Mouse (Mus musculus): ENCODE results near the gene Mrps14.
A peak's percentile ranks its signal among the peaks of the same experiment; 100 is the strongest.

Mrps14 gene

GRCm38 (mm10) chr1:160227850-160228249 is 32.8 kb downstream of the Mrps14 start:
- DNase-seq (ENCODE audit: low spot score), result no peak

GRCm38 (mm10) chr1:160231013-160231412 is 36.0 kb downstream of the Mrps14 start:
- peak; percentile 32 for DNase-seq (ENCODE audit: low spot score)

- no peak for DNase-seq (ENCODE audit: low spot score)
Observed at GRCm38 (mm10) chr1:160232113-160232512, 37.1 kb downstream of the Mrps14 start.

- peak; percentile 41 for DNase-seq (ENCODE audit: low spot score)
Observed at GRCm38 (mm10) chr1:160233921-160234320, 38.9 kb downstream of the Mrps14 start.

GRCm38 (mm10) chr1:160237981-160238380 is 43.0 kb downstream of the Mrps14 start:
- DNase-seq (ENCODE audit: low spot score), result no peak

- DNase-seq (ENCODE audit: low spot score), result no peak
Observed at GRCm38 (mm10) chr1:160238852-160239443, 43.9 kb downstream of the Mrps14 start.

GRCm38 (mm10) chr1:160240091-160240490 is 45.1 kb downstream of the Mrps14 start:
- DNase-seq (ENCODE audit: low spot score), result no peak

GRCm38 (mm10) chr1:160244689-160245088 is 49.7 kb downstream of the Mrps14 start:
- no peak for DNase-seq (ENCODE audit: low spot score)

- DNase-seq (ENCODE audit: low spot score), result peak; percentile 60
Observed at GRCm38 (mm10) chr1:160245954-160246353, 50.9 kb downstream of the Mrps14 start.

GRCm38 (mm10) chr1:160246844-160247243 is 51.8 kb downstream of the Mrps14 start:
- no peak for DNase-seq (ENCODE audit: low spot score)

- DNase-seq (ENCODE audit: low spot score), result no peak
Observed at GRCm38 (mm10) chr1:160247473-160247872, 52.5 kb downstream of the Mrps14 start.

- DNase-seq (ENCODE audit: low spot score), result no peak
Observed at GRCm38 (mm10) chr1:160249786-160250185, 54.8 kb downstream of the Mrps14 start.

GRCm38 (mm10) chr1:160250782-160251181 is 55.8 kb downstream of the Mrps14 start:
- no peak for DNase-seq (ENCODE audit: low spot score)

GRCm38 (mm10) chr1:160251388-160252007 is 56.5 kb downstream of the Mrps14 start:
- DNase-seq (ENCODE audit: low spot score), result no peak

All from lung, postnatal 25 days (tissue).